Mouse (Mus musculus): Measurements from ENCODE around the gene Megf8.

Megf8 gene

DNA sequence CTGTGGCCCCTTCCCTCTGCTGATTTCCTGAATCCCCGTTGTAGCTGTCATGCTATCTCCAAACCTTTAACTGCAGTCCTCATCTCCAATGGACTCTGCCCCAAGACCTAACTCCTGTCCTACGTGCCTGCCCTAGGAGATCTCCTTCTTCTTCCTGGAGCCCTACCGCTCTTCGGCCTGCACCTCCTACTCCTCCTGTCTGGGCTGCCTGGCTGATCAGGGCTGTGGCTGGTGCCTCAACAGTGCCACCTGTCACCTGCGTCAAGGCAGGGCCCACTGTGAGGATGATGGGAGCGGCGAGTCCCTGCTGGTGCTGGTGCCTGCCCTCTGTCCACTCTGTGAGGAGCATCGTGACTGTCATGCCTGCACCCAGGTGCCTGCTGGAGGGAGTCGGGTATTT is 22.4 kb downstream of the Megf8 start:
- DNase-seq (ENCODE audit: inconsistent ontology term) = no peak

DNA sequence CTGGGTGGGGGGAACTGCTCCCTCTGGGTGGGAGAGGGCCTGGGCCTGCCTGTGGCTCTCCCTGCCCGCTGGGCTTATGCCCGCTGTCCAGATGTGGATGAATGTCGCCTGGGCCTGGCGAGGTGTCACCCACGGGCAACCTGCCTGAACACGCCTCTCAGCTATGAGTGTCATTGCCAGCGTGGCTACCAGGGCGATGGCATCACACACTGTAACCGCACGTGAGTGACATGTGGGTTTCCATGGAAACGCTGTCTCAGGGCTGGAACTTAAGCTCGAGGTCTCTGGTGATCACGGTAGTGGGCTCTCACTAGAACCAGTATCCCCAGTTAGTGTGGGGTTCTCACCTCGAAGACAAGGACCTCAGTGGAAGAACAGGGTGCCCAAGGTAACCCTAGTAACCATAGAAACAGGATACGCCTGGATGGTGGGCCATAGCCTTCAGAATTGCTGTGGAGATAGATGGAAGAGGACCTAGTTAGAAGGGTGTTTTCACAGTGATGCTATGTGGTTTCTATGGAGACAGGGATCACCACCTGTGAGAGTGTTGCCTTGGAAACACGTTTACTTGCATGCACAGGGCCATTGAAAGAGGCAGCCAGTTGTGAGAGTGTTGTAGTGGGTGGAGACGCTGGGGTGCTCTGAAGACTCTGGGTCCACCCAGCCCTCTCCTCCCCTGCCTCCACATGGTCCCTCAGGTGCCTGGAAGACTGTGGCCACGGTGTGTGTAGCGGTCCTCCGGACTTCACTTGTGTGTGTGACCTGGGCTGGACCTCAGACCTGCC is 24.2 kb downstream of the Megf8 start:
- DNase-seq (ENCODE audit: inconsistent ontology term) = no peak

DNA sequence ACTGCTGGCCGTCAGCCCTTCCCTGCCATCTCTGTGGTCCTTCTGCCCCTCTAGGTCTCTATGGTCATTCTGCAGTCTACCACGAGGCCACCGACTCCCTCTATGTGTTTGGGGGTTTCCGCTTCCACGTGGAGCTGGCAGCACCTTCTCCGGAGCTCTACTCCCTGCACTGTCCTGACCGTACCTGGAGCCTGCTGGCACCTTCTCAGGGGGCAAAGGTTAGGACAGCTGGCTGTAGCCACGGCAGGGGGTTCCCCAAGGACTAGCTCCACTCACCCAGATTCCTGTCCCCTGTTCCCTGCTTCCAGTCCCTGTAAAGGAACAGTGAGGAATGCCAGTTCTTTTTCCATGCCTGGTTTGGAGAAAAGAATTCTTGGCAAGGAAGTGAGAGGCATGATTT is 31.9 kb downstream of the Megf8 start:
- DNase-seq (ENCODE audit: inconsistent ontology term) = no peak

DNA sequence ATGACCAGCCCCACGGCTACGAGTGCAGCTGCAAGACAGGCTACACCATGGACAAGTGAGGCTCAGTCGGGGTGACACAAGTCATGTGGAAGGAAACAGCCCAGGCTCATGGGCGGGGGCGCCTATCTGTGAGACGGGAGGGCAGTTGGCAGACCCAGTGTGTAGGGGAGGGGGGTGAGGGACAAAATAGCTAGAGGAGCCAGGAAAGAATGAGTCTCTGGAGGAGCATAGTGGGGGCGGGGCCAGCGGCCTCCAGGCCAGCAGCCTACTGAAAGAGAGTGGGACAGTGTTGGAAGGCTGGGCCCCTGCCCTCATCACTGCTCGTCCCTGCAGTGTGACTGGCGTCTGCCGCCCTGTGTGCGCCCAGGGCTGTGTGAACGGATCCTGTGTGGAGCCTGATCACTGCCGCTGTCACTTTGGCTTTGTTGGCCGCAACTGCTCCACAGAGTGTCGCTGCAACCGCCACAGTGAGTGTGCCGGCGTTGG is 41.8 kb downstream of the Megf8 start:
- peak; percentile 95 for DNase-seq (ENCODE audit: inconsistent ontology term)

DNA sequence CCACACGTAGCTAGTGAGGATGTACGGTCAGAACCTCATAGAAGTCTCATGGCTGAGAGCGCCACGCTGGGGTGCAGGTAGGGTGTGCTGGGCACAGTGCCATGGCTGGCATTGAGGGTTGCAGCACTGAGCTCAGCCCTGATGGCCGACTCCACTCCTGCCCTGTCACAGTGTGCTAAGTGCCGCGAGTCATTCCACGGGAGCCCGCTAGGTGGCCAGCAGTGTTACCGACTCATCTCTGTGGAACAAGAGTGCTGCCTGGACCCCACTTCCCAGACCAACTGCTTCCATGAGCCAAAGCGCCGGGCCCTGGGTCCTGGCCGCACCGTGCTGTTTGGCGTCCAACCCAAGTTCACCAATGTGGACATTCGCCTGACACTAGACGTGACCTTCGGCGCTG is 46.2 kb downstream of the Megf8 start:
- DNase-seq (ENCODE audit: inconsistent ontology term) = no peak

DNA sequence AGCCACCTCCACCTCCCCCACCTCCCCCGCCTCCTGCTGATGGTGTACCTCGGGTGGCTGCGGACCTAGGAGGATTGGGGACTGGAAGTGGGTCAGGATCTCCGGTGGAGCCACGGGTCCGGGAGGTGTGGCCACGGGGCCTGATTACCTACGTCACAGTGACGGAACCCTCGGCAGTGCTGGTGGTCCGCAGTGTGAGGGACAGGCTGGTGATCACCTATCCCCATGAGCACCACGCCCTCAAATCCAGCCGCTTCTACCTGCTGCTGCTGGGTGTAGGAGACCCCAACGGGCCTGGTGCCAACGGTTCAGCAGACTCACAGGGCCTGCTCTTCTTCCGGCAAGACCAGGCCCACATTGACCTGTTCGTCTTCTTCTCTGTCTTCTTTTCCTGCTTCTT is 46.7 kb downstream of the Megf8 start:
- no peak for DNase-seq (ENCODE audit: inconsistent ontology term)

DNA sequence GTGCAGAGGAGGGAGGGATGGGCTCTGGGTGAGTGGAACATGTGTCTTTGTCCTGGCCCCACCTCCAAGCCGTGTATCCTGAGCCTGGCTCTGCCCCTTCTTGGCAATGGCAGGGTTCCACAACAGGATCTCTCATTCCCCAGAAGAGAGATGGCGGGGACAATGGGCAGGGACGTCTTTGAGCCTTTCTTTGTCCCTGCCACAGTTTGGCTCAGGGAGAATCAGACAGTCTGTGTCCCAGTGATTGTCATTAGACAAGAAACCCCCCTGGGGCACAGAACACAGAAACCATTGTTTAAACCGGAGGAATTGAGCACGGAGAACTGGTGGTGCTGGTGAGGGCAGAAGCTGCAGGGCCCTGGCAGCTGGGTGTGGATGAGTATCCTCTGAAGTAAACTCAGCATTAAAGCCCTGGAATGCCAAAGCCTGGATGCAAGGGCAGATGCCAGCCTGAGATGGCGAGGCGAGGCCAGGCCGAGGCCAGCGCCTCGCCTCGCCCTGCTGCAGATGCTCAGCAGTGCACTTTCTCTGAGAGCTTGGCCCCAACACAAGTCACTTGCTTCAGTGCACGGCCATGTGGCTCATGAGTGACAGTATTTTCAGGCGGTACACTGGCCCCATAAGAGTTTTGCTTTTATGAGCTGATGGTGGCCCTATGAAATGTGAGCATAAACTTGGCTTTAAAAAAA is 49.1 kb downstream of the Megf8 start:
- peak; percentile 88 for DNase-seq (ENCODE audit: inconsistent ontology term)

DNA sequence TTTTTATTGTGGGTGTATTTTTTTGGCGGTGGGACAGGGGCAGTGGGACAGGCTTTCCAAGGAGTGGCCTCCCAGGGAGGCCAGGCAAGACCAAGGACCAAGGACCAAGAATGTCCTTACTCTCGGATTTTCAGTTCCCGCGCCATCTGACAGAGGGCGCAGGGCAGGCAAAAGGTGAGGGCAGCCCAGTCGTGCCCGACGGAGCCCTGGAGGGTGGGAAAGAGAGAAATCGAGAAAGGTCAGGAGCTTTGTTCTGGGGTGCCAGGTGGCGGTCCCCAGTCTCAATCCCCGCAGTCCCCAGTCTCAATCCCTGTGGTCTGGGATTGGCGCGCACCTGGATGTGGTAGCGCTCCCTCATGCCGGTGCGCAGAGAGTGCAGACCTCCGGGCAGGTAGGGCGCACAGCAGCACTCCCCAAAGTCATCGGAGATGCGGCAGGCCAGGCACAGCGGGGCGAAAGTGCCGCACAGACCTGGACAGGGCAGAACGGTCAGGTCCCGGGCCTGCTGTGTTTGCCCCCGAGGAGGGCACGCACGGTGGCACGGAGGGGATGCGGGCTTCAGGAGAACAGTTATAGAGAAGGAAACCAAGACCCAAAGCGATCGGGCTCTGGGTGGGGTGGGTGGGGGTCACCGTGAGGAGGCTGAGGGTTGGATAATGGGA is 50.8 kb downstream of the Megf8 start:
- DNase-seq (ENCODE audit: inconsistent ontology term) = no peak

DNA sequence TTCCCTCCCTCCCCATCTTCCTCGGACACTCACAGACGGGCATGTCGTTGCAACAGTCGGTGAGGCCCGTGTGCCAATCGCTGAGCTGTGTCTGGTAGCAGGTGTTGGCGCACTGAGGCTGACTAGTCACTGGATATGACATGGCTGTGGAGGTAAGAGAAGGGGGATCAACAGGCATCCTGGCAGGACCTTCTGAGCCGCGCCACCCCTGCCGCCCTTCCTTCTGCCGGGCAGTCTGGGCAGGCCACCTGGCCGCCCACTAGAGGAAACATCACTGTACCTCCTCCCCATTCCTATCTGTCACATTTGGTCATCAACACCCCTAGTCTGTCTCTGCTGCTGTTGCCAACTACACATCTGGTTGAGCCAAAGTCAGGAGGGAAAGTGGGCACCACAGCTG is 51.4 kb downstream of the Megf8 start:
- DNase-seq (ENCODE audit: inconsistent ontology term) = no peak

DNA sequence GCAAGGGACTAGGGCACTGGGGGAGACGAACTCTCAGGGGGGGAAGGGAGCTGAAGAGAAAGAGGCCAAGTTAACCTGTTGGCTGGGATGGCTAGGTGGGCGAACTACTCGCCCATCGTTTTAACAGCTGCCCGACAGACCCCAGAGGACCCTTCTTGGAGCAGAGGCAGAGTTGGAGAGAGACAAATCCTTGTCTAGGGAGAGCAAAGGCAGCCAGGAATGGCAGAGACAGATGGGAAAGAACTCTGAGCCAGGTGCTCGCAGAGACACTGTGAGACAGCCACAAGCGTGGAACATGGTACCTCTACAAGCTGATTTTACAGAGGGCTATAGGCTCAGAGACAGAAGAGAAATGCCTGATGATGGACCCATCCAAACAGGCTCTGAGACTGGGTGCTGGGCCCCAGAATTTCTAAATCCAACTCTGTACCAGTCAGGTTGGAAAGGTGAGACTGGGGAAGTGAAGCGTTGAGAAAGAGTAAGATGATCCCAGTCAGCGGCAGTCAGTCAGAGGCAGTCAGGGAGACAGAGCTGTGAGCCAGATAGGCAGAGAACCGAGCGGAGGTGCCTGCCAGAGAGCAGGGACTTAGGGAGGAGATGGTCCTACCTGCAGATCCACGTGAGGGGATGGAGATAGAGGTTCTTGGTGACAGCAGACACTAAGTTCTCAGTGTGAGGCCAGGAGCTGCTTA is 52.2 kb downstream of the Megf8 start, which contains the start of gene Cnfn:
Cnfn (minus strand) TSS at position 667 of the 692 bp plus-strand sequence.
- DNase-seq (ENCODE audit: inconsistent ontology term) = no peak

DNA sequence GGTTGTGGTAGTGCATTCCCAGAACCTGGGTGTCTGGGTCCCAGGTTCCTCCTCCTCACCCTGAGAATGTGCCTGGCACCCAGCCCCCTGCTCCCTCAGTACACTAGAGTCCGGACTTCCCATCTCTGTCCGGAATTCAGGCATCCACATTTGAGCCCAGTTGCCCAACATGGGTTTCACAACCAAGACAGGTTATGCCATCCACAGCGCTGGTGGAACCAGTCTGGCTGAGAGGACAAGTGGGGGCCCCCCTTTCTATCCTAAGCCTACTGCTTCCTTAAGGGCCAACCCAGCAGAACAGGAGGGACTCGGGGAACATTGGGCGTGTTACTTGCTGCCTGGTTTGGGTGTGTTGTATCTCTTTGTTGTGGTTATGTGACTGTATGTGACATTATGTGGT is 55.5 kb downstream of the Megf8 start:
- no peak for DNase-seq (ENCODE audit: inconsistent ontology term)

DNA sequence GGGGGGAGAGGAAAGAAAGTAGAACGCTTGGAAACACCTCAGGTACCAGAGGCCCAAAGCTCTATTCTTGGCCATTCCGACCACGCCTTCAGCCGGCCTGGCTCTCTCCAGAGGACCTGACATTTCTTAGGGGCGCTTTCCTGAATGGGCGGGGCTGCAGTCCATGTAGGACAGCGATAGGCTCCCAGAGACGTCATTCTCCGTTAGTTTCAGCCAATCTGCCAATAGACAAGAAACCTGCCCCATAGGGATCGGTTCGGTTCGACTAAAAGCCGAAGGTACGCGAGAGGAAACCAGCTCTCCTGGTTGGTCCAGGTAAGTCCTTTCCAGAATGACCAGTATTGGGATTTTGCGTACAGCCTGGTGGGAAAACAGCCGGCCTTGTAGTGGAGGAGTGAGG is 59.6 kb downstream of the Megf8 start:
- peak; percentile 86 for DNase-seq (ENCODE audit: inconsistent ontology term)

DNA sequence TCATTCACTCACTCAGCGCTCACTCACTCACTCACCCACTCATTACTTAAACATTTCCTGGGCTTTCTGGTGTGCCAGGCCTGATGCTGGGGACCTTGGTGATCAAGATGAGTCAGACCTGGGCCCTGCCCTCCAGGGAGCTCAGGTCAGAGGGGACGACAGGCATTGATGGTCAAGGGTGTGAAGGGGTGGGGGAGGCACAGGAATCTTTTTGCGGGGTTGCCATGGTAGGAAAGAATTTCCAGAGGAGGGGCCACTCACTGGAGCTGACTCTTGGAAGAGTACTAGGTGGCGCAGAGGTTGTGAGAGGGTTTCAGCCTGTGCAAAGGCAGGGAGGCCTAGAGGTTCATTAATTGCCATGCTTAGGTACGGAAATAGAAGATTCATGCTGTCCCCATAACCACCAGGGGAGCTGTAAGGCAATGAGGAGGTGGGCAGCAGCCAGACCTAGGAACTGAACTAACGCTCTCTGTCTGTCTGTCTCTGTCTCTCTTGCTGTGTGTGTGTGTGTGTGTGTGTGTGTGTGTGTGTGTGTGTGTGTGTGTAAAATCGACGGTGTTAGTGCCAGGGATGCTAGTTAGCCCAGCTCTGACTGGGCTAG is 60.2 kb downstream of the Megf8 start:
- DNase-seq (ENCODE audit: inconsistent ontology term) = peak; percentile 78

DNA sequence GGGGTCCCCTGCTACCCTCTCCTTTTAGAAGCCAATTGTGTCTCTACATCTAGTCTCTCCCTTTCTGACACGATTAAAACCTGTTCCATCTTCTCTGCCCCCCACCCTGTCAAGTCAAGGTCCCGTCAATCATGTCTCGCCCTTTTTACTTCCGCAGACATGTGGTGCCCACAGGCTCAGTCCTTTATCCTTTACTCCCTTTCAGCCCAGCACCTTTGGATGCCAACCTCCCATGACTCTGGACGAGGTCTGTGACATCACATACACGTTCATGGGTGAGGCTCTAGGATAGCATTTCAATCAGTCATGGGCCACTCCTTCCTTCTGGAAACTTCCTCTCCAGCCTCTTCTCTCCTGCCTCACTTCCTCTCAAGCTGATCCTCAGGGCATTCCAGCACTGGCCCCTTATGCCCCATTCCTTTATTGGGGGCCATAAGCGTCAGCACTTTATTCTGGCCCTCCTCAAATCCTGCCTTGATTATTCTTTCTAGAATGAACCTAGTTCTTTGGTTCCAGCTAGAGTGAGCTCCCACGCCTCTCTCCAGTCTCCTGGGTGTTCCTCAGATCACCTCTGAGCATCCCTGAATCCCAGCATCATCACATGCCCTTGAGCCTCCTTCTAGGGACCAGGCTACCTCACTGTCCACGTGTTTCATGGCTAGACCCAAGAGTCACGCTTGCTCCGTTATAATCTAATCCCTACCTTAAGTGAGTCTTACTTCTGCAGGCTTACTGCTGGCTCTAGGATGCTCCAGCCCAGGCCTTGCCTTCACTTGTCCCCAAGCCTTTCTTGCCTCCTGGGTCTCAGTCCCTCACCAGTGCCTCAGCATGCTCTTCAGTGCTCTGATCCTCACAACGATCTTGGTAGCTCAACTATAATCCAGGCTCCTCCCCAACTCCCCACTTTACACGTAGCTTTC is 61.5 kb downstream of the Megf8 start:
- DNase-seq (ENCODE audit: inconsistent ontology term) = no peak

DNA sequence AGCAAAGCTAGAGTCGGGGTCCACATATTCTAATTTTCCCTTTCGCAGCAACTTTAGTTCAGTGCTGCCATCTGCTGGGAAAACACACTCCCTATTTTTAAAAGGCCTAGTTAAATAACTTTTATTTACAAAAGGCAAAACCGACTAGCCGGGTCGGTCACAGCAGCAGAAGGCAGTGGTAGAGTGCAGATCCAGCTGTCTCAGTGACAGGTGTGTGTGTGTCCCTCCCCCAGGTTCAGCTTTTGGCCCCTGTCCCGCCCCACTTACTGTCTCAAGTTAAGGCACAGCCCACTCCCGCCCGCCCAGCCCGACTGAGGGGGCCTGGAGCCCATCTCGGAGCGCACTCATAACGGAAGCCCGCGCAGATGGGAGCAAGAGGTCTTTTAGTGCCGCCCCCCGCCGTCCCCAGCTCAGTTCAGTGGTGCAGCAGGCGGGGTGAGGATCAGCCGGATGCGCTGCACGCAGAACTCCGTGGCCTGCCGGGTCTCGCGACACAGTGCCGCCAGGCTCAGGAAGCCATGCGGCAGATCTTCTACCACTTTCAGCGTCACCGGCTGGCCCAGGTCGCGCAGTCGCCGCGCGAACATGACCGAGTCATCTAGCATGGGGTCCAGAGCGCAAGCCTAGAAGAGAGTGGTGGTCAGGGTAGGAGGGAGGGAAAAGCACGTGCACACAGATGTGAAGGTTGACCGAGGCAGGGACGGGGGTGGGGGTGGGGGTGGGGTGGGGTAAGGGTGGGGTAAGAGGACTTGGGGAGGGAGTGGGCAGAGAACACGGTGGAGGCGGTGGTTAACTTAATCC is 62.8 kb downstream of the Megf8 start:
- no peak for DNase-seq (ENCODE audit: inconsistent ontology term)

DNA sequence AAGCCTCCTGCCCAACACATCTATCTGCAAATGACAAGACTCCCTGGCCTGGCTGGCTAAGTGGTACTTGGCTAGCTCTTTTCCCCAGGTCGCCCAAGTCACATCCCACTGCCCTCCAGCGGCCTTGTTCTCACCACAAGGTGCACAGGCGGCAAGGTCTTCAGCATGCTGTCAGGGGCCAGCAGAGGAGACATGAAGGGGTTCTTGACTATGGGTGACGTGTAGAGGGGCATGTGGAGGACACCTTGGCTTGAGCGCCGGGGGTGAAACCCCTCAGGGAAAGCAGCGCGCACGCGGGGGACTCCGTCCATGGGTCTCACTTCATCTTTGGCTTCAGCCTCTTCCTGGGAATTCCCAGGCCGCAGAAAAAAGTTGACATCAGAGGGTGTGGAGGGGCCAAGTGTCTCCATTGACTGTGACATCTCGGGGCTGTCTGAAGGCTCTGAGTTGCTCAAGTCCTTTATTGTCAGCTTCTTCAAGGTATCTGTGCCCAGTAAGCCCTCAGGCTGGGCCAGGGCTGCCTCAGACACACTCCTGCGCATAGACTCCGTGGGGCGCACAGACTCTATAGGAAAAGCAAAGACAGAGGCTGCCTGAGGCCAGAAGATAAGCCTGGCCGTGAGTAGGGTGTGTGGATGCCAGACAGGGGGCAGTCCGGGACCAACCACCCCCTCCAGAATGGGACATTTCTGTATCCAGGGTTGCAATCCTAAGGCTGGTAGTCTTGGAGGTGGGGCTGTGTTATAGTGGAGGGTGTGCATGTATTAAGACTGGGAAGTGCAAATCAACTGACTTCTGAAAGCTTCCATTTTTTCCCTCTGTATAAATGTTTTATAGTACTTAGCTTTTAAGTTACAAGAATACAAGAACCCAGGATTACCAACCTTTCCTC is 63.7 kb downstream of the Megf8 start:
- no peak for DNase-seq (ENCODE audit: inconsistent ontology term)

DNA sequence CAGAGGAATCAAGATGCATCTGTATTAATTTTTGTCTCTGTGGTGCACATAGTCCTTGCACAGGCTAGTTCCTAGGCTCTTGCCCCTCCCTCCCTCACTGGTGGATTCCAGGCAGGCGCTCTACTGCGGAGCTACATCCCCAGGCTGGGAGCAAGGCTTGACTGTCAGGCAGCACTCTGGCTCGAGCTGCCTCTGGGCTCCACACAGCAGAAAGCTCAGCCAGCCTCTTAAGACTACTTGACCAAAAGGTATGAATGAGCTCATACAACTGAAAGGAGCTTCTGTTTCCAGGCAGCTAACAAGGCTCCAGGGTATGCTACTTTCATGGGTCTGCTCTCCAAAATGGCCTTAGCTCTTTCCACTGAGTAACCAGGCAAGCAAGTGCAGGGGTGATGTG is 64.3 kb downstream of the Megf8 start:
- peak; percentile 31 for DNase-seq (ENCODE audit: inconsistent ontology term)

DNA sequence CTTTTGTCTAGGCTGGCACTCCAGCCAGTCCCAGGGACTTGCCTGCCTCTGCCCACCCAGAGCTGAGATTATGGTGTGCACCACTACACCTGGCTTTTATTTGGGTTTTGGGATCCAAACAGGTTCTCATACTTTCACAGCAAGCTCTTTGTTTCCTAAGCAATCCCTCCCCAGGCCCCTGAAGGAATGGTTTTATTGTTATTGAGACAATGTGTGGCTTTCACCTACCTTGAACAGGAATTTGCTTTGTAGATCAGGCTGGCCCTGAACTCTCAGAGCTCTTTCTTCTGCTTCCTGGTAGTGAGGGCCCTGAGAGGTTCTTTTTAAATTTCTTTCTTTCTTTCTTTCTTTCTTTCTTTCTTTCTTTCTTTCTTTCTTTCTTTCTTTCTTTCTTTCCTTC is 65.6 kb downstream of the Megf8 start:
- DNase-seq (ENCODE audit: inconsistent ontology term) = no peak

DNA sequence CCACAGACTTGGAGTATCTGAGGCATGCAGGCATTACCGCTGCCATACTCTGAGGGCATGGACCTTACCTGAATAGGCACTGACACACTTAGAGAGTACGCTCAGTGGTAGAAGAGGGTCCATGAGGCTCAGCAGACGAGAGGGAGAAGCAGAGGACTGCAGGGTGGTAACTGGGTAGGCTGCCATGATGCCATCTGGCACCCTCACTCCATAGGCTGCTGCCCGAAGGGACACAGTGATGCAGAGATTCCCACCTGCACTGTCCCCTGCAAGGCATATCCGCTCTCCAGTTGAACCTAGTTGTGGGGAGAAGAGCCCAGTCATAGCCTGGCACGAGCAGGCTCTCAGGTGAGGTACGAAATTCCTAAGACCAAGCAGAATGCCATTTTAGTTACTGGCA is 66.4 kb downstream of the Megf8 start:
- DNase-seq (ENCODE audit: inconsistent ontology term) = no peak
